Mouse (Mus musculus): ENCODE data around the gene Ccz1. TPM values are rescaled to one million over a fixed set of nuclear protein-coding genes. Genes with fewer than 3 reads are reported as not detected.

Ccz1 gene
- polyA plus RNA-seq, 1 experiment, result 44.4 TPM

- H3K4me1 ChIP-seq (ENCODE audit: control insufficient read depth, insufficient read depth, low read length), result peaks cover 4% of the 10 kb centered on the region
- TF ChIP-seq CTCF (IDR thresholded peaks at IDR 0.05; ENCODE audit: control insufficient read depth, insufficient read depth, low read length) (peak; percentile 94), POLR2A (IDR thresholded peaks at IDR 0.05; ENCODE audit: borderline replicate concordance, control insufficient read depth, low read depth, low read length) (peak; percentile 18; the same call in 1 of the 2 replicates)
- no peak overlapping the region for H3K4me3 ChIP-seq (replicated peaks; ENCODE audit: control insufficient read depth, low read depth, low read length)
- WGBS, result 44% methylated on average over 4 of the region's 4 CpGs
- H3K27ac ChIP-seq (ENCODE audit: control insufficient read depth, insufficient read depth, low read depth, low read length, poor library complexity), result peak overlapping the region; percentile 59
Observed at GRCm38 (mm10) chr5:143974931-143975630, 39.6 kb downstream of the Ccz1 start.

GRCm38 (mm10) chr5:143972628-143973027 lies 42.0 kb downstream of the Ccz1 start:
- no peak overlapping the region for H3K27ac ChIP-seq (ENCODE audit: control insufficient read depth, insufficient read depth, low read depth, low read length, poor library complexity)
- WGBS, result 56% methylated on average over 3 of the region's 3 CpGs
- no peak overlapping the region for H3K4me3 ChIP-seq (replicated peaks; ENCODE audit: control insufficient read depth, low read depth, low read length)
- TF ChIP-seq POLR2A (IDR thresholded peaks at IDR 0.05; ENCODE audit: borderline replicate concordance, control insufficient read depth, low read depth, low read length) (no peak), CTCF (IDR thresholded peaks at IDR 0.05; ENCODE audit: control insufficient read depth, insufficient read depth, low read length) (no peak)
- peaks cover 4% of the 10 kb centered on the region for H3K4me1 ChIP-seq (ENCODE audit: control insufficient read depth, insufficient read depth, low read length)

- H3K27ac ChIP-seq (ENCODE audit: control insufficient read depth, insufficient read depth, low read depth, low read length, poor library complexity), result no peak overlapping the region
- no peak overlapping the region for H3K4me3 ChIP-seq (replicated peaks; ENCODE audit: control insufficient read depth, low read depth, low read length)
- no peaks in the 10 kb centered on the region for H3K4me1 ChIP-seq (ENCODE audit: control insufficient read depth, insufficient read depth, low read length)
- 81% methylated on average over 12 of the region's 12 CpGs for WGBS
- TF ChIP-seq POLR2A (IDR thresholded peaks at IDR 0.05; ENCODE audit: borderline replicate concordance, control insufficient read depth, low read depth, low read length) (no peak), CTCF (IDR thresholded peaks at IDR 0.05; ENCODE audit: control insufficient read depth, insufficient read depth, low read length) (no peak)
Observed at GRCm38 (mm10) chr5:143966671-143967070, 48.0 kb downstream of the Ccz1 start.

- no peak overlapping the region for H3K4me3 ChIP-seq (replicated peaks; ENCODE audit: control insufficient read depth, low read depth, low read length)
- WGBS, result 61% methylated on average over 12 of the region's 12 CpGs
- H3K4me1 ChIP-seq (ENCODE audit: control insufficient read depth, insufficient read depth, low read length), result no peaks in the 10 kb centered on the region
- H3K27ac ChIP-seq (ENCODE audit: control insufficient read depth, insufficient read depth, low read depth, low read length, poor library complexity), result no peak overlapping the region
- TF ChIP-seq CTCF (IDR thresholded peaks at IDR 0.05; ENCODE audit: control insufficient read depth, insufficient read depth, low read length), result no peak
- no peak for TF ChIP-seq POLR2A (IDR thresholded peaks at IDR 0.05; ENCODE audit: borderline replicate concordance, control insufficient read depth, low read depth, low read length)
Observed at GRCm38 (mm10) chr5:143965586-143966345, 48.9 kb downstream of the Ccz1 start.

- 78% methylated on average over 8 of the region's 8 CpGs for WGBS
- no peak overlapping the region for H3K27ac ChIP-seq (ENCODE audit: control insufficient read depth, insufficient read depth, low read depth, low read length, poor library complexity)
- no peaks in the 10 kb centered on the region for H3K4me1 ChIP-seq (ENCODE audit: control insufficient read depth, insufficient read depth, low read length)
- H3K4me3 ChIP-seq (replicated peaks; ENCODE audit: control insufficient read depth, low read depth, low read length), result no peak overlapping the region
- no peak for TF ChIP-seq CTCF (IDR thresholded peaks at IDR 0.05; ENCODE audit: control insufficient read depth, insufficient read depth, low read length)
- no peak for TF ChIP-seq POLR2A (IDR thresholded peaks at IDR 0.05; ENCODE audit: borderline replicate concordance, control insufficient read depth, low read depth, low read length)
Observed at GRCm38 (mm10) chr5:143961176-143961575, 53.5 kb downstream of the Ccz1 start.

- TF ChIP-seq POLR2A (IDR thresholded peaks at IDR 0.05; ENCODE audit: borderline replicate concordance, control insufficient read depth, low read depth, low read length) (no peak), CTCF (IDR thresholded peaks at IDR 0.05; ENCODE audit: control insufficient read depth, insufficient read depth, low read length) (no peak)
- no peaks in the 10 kb centered on the region for H3K4me1 ChIP-seq (ENCODE audit: control insufficient read depth, insufficient read depth, low read length)
- H3K4me3 ChIP-seq (replicated peaks; ENCODE audit: control insufficient read depth, low read depth, low read length), result no peak overlapping the region
- H3K27ac ChIP-seq (ENCODE audit: control insufficient read depth, insufficient read depth, low read depth, low read length, poor library complexity), result no peak overlapping the region
- 88% methylated on average over 11 of the region's 11 CpGs for WGBS
Observed at GRCm38 (mm10) chr5:143959551-143959950, 55.1 kb downstream of the Ccz1 start.

- H3K27ac ChIP-seq (ENCODE audit: control insufficient read depth, insufficient read depth, low read depth, low read length, poor library complexity), result no peak overlapping the region
- H3K4me1 ChIP-seq (ENCODE audit: control insufficient read depth, insufficient read depth, low read length), result no peaks in the 10 kb centered on the region
- H3K4me3 ChIP-seq (replicated peaks; ENCODE audit: control insufficient read depth, low read depth, low read length), result no peak overlapping the region
- no peak for TF ChIP-seq CTCF (IDR thresholded peaks at IDR 0.05; ENCODE audit: control insufficient read depth, insufficient read depth, low read length)
- no peak for TF ChIP-seq POLR2A (IDR thresholded peaks at IDR 0.05; ENCODE audit: borderline replicate concordance, control insufficient read depth, low read depth, low read length)
- 85% methylated on average over 6 of the region's 6 CpGs for WGBS
Observed at GRCm38 (mm10) chr5:143957101-143957500, 57.6 kb downstream of the Ccz1 start.

- Histone ChIP-seq H3K27ac (ENCODE audit: control insufficient read depth, insufficient read depth, low read depth, low read length, poor library complexity) (no peak overlapping the region), H3K4me1 (ENCODE audit: control insufficient read depth, insufficient read depth, low read length) (no peaks in the 10 kb centered on the region), H3K4me3 (replicated peaks; ENCODE audit: control insufficient read depth, low read depth, low read length) (no peak overlapping the region)
- 58% methylated on average over 5 of the region's 5 CpGs for WGBS
- TF ChIP-seq CTCF (IDR thresholded peaks at IDR 0.05; ENCODE audit: control insufficient read depth, insufficient read depth, low read length), result no peak
- TF ChIP-seq POLR2A (IDR thresholded peaks at IDR 0.05; ENCODE audit: borderline replicate concordance, control insufficient read depth, low read depth, low read length), result no peak
Observed at GRCm38 (mm10) chr5:143950016-143950415, 64.7 kb downstream of the Ccz1 start.
